Mouse (Mus musculus): ENCODE results near the gene Tll2. TPM values are rescaled to one million over a fixed set of nuclear protein-coding genes. Genes with fewer than 3 reads are reported as not detected.

Tll2 gene
- not detected for total RNA-seq (2023)

DNA sequence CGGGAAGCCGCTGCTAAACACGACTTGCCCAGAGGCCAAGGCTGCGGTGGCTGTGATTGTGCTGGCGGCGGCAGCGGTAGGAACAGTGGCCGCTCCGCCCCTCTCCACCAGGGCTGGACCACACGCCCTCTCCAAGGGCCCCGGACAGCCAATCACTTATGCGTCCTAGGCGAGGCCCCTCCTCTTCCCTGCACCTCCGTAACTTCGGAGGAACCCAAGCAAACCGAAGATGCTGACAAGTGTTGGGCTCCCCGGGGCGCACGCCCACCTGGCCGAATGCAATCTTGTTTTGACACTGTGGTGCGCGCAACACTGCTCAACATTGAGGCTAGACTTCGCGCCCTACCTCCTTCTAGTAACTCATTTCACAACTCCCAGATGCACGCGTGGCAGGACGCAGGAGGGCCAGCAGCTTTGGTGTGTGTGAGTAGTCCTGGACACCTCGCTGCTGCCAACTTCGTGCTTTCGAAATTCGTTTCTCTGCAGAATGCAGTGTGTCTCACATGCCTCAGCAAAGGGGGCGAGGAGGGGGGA, at the start of gene Tll2:
TSS of gene Tll2 (minus strand) at position 25 of the 534 bp plus-strand sequence.

DNA sequence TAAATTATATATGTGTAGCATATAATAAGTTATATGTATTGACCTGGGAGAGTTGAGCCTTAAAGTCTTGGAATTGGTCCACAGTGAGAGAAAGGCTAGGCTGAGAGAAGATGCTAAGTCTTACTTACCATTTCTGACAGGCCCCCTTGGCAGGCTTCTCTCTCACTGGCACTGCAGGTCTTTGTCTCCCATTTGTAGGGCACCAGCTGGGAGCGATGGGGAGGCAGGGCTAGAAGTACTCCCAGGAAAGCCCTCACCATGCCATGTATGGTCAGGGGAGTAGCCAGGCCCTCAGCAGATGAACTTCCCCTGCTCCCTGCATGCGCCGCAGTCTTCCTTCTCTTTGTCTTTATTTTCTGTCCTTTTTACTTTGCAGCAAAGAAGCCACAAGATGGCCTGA, 129.7 kb downstream of the Tll2 start, which contains the start of gene Opalin:
TSS of gene Opalin (minus strand) at position 208 of the 400 bp plus-strand sequence.

Other genes starting within 250 kb of the Tll2 start
- gene Blnk, start 212.3 kb downstream of the Tll2 start, total RNA-seq (2023): 14.7 TPM
- 2.0 TPM for gene Dntt, start 177.6 kb downstream of the Tll2 start, total RNA-seq (2023)
- not detected for gene Opalin, start 129.7 kb downstream of the Tll2 start, total RNA-seq (2023)
- gene Tm9sf3, start 57.2 kb upstream of the Tll2 start, total RNA-seq (2023): 89.3 TPM
- 13.9 TPM for gene Pik3ap1, start 178.3 kb upstream of the Tll2 start, total RNA-seq (2023)